Mouse (Mus musculus) heart, adult 18-20 months (tissue): Measurements from ENCODE around the gene Flt3. TPM values are rescaled to one million over a fixed set of nuclear protein-coding genes. Genes with fewer than 3 reads are reported as not detected.

ENCODE experiments used
- DNase-seq, 2 experiments: peaks; one replicate each; pipeline ENCODE4 v3.0.0; 2021 to 2022; ENCODE audit warnings: mixed read lengths in 1 of 2
- long read RNA-seq, 2 experiments: library from polyadenylated mRNA; stranded (forward); transcript quantifications; one replicate each; pipeline ENCODE4 v2.0.0; 2021
- total RNA-seq, 2 experiments: library from RNA; stranded (reverse); gene quantifications; 2 replicates each; pipeline ENCODE4 v1.2.3; 2021

Gene Flt3
- under 1 TPM; 0.10 to 0.62 TPM for total RNA-seq
- long read RNA-seq, experiment 1, partial matches to known transcripts, result 1 of 1 reads
- long read RNA-seq, experiment 1, other reads (novel, unspliced or antisense), result 0 of 1 reads
- long read RNA-seq, experiment 2, result 0 reads

DNA sequence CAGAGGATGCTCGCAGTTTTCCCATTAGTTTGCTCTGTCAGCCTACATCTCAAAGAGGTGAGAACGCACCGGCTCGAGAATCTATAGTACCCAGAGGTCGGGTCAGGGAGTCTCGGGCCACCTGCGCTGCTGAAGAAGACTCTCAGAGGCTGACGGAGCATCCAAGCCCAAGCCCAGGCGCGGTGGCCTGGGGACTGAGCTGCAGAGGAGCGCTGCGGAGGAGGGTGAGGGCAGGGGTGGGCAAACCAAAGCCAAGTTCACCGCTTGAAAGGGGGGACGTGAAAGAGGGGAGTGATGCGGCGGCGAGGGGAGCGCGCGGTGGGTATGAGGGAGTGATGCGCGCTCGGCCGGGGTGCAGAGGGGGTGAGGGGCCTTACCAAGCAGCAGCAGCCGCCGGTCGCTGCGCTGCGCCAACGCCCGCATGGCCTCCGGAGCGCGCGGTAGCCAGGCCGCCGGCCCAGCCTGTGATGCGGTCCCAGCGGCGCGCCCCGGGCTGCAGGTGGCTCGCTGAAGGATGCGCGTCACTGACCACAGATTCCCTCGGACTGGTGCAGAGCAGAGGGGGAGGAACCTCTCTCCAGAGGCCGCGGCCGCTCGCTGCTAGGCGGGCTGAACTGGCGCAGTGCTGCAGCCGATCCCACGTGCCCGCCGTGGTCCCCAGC, at the start of gene Flt3:
Gene Flt3 (minus strand): TSS at position 647 of the 662 bp plus-strand sequence.
- DNase-seq, result peak in 1 of 2 experiments; percentile 17

GRCm38 (mm10) chr5:147448933-147449332, 48.6 kb upstream of the Flt3 start:
- DNase-seq, result no peak

- no peak for DNase-seq
Measured at GRCm38 (mm10) chr5:147448526-147448925, 48.2 kb upstream of the Flt3 start.

DNA sequence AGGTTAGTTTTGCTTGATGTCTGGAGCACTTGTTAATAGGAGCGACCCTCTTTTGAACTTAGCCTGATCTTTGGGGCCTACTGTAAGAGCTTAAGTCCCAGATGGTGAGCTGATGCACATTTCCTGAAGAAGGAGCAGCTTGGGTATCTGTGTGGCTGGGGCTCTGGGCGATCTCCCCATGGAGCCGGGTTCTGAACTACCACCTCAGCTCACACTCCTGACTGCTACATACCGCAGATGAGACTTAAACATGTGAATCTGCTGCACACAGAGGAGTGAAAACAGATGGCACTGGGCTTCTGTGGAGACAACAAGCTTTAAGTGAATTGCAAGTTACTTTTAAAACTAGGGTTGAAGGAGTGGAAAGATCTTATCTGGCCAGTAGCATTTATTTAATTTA, 45.0 kb upstream of the Flt3 start:
- DNase-seq, result no peak

DNA sequence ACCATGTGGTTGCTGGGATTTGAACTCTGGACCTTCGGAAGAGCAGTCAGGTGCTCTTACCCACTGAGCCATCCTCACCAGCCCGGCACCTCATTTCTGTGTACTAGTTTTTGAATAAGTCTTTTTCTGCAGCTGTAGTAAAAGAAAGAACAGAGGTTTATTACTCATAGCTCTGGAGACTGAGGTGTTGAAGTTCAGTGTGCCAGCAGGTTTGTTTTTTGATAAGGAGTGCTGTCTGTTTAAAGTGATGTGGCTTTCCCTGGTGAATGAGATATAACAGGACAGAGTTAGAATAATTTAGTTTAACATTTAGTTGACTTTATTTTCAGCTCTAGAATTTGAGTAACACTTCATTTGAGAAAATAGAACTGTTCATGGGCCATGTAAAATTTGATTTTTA, 44.5 kb upstream of the Flt3 start:
- DNase-seq, result no peak

DNA sequence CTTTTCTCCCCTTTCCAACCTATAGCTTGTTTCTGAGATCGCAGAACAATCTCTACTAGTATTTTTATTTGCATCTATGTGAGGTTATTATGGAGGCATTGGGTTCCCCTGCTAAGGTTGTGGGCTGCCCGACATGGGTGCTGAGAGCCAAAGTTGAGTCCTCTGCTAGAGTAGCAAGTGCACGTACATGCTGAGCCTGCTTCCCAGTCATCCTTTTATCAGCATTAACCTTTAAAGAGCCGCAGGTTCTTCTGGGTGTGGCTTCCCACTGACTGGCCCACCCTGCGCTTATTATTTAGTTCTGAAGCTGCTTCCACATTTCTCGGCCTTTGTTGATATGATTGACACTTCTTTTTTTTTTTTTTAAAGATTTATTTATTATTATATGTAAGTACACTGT, 44.0 kb upstream of the Flt3 start:
- no peak for DNase-seq

- no peak for DNase-seq
Measured at GRCm38 (mm10) chr5:147442741-147443140, 42.5 kb upstream of the Flt3 start.

DNA sequence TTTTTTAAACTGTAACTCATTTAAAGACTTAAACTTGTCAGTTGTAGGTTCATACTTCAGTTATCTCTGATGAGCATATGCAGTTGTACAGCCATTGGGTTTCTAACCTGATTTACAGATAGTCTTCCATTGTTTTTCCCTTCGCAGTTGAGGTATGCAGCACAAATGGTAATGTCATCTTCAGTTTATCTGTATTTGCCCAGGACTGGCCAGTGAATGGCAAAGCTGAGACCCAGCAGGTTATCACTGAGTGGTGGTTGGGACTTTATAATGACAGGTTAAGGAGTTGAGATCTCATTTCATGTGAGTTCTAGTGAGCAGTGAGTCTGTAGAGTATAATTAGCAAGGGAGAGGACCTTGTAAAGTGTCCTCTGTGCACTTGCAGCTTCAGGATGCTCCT, 41.7 kb upstream of the Flt3 start:
- no peak for DNase-seq

GRCm38 (mm10) chr5:147440996-147441507, 40.8 kb upstream of the Flt3 start:
- DNase-seq, result no peak

DNA sequence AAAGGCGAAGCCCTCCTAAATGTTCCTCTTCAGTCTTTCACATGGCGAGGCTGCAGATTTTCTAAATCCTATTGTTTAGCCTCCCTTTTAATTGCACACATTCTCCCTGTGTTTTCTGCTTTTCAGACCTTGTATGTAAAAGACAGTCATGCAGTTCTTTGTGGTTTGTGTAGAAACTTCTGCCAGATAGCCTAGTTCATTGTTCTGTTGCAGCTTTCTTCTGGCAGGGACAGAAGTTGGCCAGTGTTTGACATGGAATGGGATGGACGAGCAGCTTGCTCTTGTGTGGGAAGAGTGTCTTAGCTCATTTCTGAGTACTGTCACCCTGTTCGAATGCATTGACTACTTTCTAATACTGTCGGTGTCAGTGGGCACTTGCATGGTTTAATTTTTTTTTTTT, 36.2 kb upstream of the Flt3 start:
- peak in 1 of 2 experiments; percentile 22 for DNase-seq

DNA sequence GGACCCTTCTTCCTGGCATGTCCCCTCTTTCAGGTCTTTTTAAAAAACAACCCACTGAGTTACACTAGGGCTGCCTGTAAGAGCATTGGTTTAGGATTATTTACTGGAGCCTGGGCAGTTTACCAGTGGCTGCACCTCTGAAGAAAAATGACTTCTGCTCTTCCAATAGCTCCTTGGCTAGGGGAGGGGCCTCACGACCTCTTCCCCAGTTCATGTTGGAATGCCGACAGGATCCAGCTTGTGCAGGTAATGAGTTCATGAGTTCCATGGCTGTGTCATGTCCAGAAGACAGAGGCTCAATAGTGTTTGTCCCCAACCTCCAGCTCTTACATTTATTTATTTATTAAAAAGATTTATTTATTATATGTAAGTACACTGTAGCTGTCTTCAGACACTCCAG, 35.5 kb upstream of the Flt3 start:
- no peak for DNase-seq

- peak; percentile 38 to 49 for DNase-seq
Measured at GRCm38 (mm10) chr5:147435224-147435623, 34.9 kb upstream of the Flt3 start.

- DNase-seq, result no peak
Measured at GRCm38 (mm10) chr5:147432927-147433326, 32.6 kb upstream of the Flt3 start.

GRCm38 (mm10) chr5:147430936-147431839, 30.9 kb upstream of the Flt3 start:
- DNase-seq, result peak; percentile 76 to 77

GRCm38 (mm10) chr5:147430361-147430935, 30.2 kb upstream of the Flt3 start:
- DNase-seq, result no peak

GRCm38 (mm10) chr5:147429535-147430305, 29.4 kb upstream of the Flt3 start, which contains the start of gene Pan3:
Gene Pan3 (plus strand): TSS chr5:147430161.
- peak; percentile 97 to 98 for DNase-seq

DNA sequence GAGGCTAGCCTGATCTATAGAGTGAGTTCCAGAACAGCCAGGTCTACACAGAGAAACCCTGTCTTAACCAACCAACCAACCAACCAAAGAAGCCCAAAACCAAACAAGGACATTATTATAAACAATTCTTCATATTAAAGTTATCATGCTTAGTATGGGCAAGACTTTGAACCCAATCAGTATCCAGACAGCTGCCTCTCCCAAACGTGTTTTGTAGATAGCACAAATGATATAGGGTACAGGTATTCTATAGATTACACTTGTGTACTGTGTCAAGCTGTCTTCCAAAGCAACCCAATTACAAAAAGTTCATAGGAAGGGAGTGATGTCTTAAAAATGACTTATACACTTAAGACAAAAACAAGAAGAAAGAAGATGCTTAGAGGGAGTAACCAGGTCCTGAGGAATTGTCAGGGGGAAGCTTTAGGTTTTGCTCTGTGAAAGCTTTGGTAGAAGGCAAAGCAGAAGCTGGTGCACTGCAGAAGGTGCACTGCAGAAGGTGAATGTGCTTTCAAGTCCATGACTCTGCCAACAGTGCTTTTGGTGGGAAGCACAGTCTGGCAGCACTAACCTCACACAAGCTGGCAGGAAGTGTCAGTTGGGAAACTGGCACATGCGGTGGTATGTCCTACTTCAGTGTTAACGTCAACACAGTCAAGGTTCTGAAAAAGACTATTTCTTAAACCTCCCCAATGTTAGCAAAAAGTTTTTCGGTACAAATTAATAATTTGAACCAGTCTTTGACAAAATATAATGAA, 25.9 kb upstream of the Flt3 start:
- no peak for DNase-seq

GRCm38 (mm10) chr5:147423612-147424011, 23.3 kb upstream of the Flt3 start:
- DNase-seq, result no peak

GRCm38 (mm10) chr5:147418394-147419121, 18.3 kb upstream of the Flt3 start:
- DNase-seq, result peak; percentile 57 to 76

GRCm38 (mm10) chr5:147417986-147418385, 17.7 kb upstream of the Flt3 start:
- DNase-seq, result no peak
